Mouse (Mus musculus) C2C12 (cell line): ENCODE data around the gene Lbhd1. TPM values are rescaled to one million over a fixed set of nuclear protein-coding genes. Genes with fewer than 3 reads are reported as not detected.

ENCODE experiments used
- H3K27me3 ChIP-seq: one replicate; pipeline ENCODE4 v1.6.1; 2011; ENCODE audit not compliant: control insufficient read depth, insufficient read depth, insufficient read length
- H3K36me3 ChIP-seq: one replicate; pipeline ENCODE4 v1.6.1; 2011; ENCODE audit not compliant: control insufficient read depth, insufficient read depth
- H3K4me3 ChIP-seq: one replicate; pipeline ENCODE4 v1.5.1; 2011; ENCODE audit warnings: mild to moderate bottlenecking, control low read depth; ENCODE audit not compliant: poor library complexity, insufficient read depth, severe bottlenecking
- H3K79me2 ChIP-seq: one replicate; pipeline ENCODE4 v1.6.1; 2011; ENCODE audit not compliant: control insufficient read depth, insufficient read depth
- H3K79me3 ChIP-seq: one replicate; pipeline ENCODE4 v1.6.1; 2011; ENCODE audit warnings: low read depth, control low read depth
- H3ac ChIP-seq: one replicate; pipeline ENCODE3; 2011; ENCODE audit warnings: low read depth; ENCODE audit not compliant: control insufficient read depth, insufficient read length
- CEBPB ChIP-seq: IDR thresholded peaks from one replicate; pipeline ENCODE4 v1.6.1; 2011; ENCODE audit warnings: low read depth, mild to moderate bottlenecking, control low read depth, moderate library complexity
- CTCF ChIP-seq: IDR thresholded peaks from one replicate; pipeline ENCODE4 v1.5.1; 2011; ENCODE audit not compliant: control insufficient read depth, insufficient read depth, insufficient read length
- FOSL1 ChIP-seq: IDR thresholded peaks from one replicate; pipeline ENCODE4 v1.8.0; 2011; ENCODE audit warnings: mild to moderate bottlenecking, low read length; ENCODE audit not compliant: poor library complexity, insufficient read depth, severe bottlenecking
- MAX ChIP-seq: IDR thresholded peaks from one replicate; pipeline ENCODE4 v1.6.1; 2011; ENCODE audit warnings: mild to moderate bottlenecking, control low read depth
- MYOD1 ChIP-seq: IDR thresholded peaks from one replicate; pipeline ENCODE4 v1.6.1; 2011; ENCODE audit warnings: low read depth; ENCODE audit not compliant: control insufficient read depth, insufficient read length
- MYOG ChIP-seq: IDR thresholded peaks from one replicate; pipeline ENCODE4 v1.6.1; 2011; ENCODE audit not compliant: control insufficient read depth, insufficient read length; ENCODE audit errors: extremely low read depth
- USF1 ChIP-seq: IDR thresholded peaks from one replicate; pipeline ENCODE4 v1.6.1; 2011; ENCODE audit warnings: low read depth, mild to moderate bottlenecking, control low read depth, moderate library complexity
- polyA plus RNA-seq: library from polyadenylated mRNA; unstranded; fragments of >200 nt; fragmentation: generic; extraction: Trizol; gene quantifications from one replicate; pipeline ENCODE4 v1.2.1, GENCODE M21; 2012; ENCODE audit warnings: missing spikeins

Gene Lbhd1
- polyA plus RNA-seq, 1 experiment, result 8.6 TPM

GRCm38 (mm10) chr19:8903412-8903811 lies 19.9 kb downstream of the Lbhd1 start:
- no peak overlapping the region for H3K4me3 ChIP-seq
- H3K36me3 ChIP-seq, result peaks cover 74% of the 10 kb centered on the region
- H3K79me2 ChIP-seq, result peaks cover 44% of the 10 kb centered on the region
- H3K79me3 ChIP-seq, result peaks cover 39% of the 10 kb centered on the region
- H3ac ChIP-seq, result no peak overlapping the region
- TF ChIP-seq MYOD1 (no peak), MYOG (no peak), CTCF (no peak), MAX (no peak), FOSL1 (no peak), USF1 (no peak), CEBPB (no peak)
- no peaks in the 10 kb centered on the region for H3K27me3 ChIP-seq

GRCm38 (mm10) chr19:8908531-8908930 lies 25.0 kb downstream of the Lbhd1 start:
- peaks cover 96% of the 10 kb centered on the region for H3K36me3 ChIP-seq
- H3K4me3 ChIP-seq, result no peak overlapping the region
- H3K79me3 ChIP-seq, result peaks cover 3% of the 10 kb centered on the region
- H3ac ChIP-seq, result no peak overlapping the region
- no peaks in the 10 kb centered on the region for H3K79me2 ChIP-seq
- no peak for TF ChIP-seq FOSL1
- no peaks in the 10 kb centered on the region for H3K27me3 ChIP-seq

- Histone ChIP-seq H3K79me2 (no peaks in the 10 kb centered on the region), H3K4me3 (no peak overlapping the region), H3K79me3 (peaks cover 3% of the 10 kb centered on the region), H3K36me3 (peaks cover 100% of the 10 kb centered on the region), H3K27me3 (no peaks in the 10 kb centered on the region), H3ac (no peak overlapping the region)
- TF ChIP-seq MAX (no peak), FOSL1 (no peak), CEBPB (no peak), CTCF (no peak), MYOG (no peak), USF1 (no peak), MYOD1 (no peak)
These were observed 28.3 kb downstream of the Lbhd1 start for GRCm38 (mm10) chr19:8911810-8912209.

GRCm38 (mm10) chr19:8914212-8914611 lies 30.7 kb downstream of the Lbhd1 start:
- TF ChIP-seq MYOD1, result no peak
- no peaks in the 10 kb centered on the region for H3K27me3 ChIP-seq
- no peak overlapping the region for H3ac ChIP-seq
- no peak overlapping the region for H3K4me3 ChIP-seq
- no peaks in the 10 kb centered on the region for H3K79me3 ChIP-seq
- H3K36me3 ChIP-seq, result peaks cover 80% of the 10 kb centered on the region
- no peaks in the 10 kb centered on the region for H3K79me2 ChIP-seq

GRCm38 (mm10) chr19:8919000-8919399 lies 35.5 kb downstream of the Lbhd1 start:
- peaks cover 56% of the 10 kb centered on the region for H3K36me3 ChIP-seq
- TF ChIP-seq CTCF (no peak), CEBPB (no peak), FOSL1 (no peak), MYOG (no peak), USF1 (no peak), MYOD1 (no peak), MAX (no peak)
- peaks cover 35% of the 10 kb centered on the region for H3K79me2 ChIP-seq
- no peak overlapping the region for H3K4me3 ChIP-seq
- H3ac ChIP-seq, result no peak overlapping the region
- peaks cover 30% of the 10 kb centered on the region for H3K79me3 ChIP-seq
- H3K27me3 ChIP-seq, result no peaks in the 10 kb centered on the region

GRCm38 (mm10) chr19:8919684-8920072 lies 36.1 kb downstream of the Lbhd1 start:
- H3K36me3 ChIP-seq, result peaks cover 49% of the 10 kb centered on the region
- H3K79me3 ChIP-seq, result peaks cover 30% of the 10 kb centered on the region
- peaks cover 42% of the 10 kb centered on the region for H3K79me2 ChIP-seq
- H3ac ChIP-seq, result no peak overlapping the region
- no peak for TF ChIP-seq MAX
- no peak for TF ChIP-seq USF1
- no peak for TF ChIP-seq MYOD1
- no peak for TF ChIP-seq CEBPB
- TF ChIP-seq FOSL1, result no peak
- no peak for TF ChIP-seq CTCF
- no peak for TF ChIP-seq MYOG
- H3K27me3 ChIP-seq, result no peaks in the 10 kb centered on the region
- H3K4me3 ChIP-seq, result no peak overlapping the region
